Mouse (Mus musculus) testis, adult 2 months (tissue): ENCODE data around the gene Tbc1d2. TPM values are rescaled to one million over a fixed set of nuclear protein-coding genes. Genes with fewer than 3 reads are reported as not detected.
A peak's percentile ranks its signal among the peaks of the same experiment; 100 is the strongest.
"Not testable (repeated sequence)": the region's sequence is repeated elsewhere in the genome, so short reads cannot be mapped to it uniquely, and the experiment has no call there.

ENCODE experiments used
- H3K27ac ChIP-seq: fragments of 200-500 bp; 2 replicates; pipeline ENCODE4 v1.5.1; 2012; ENCODE audit warnings: low read depth, low read length; ENCODE audit not compliant: control insufficient read depth, insufficient read depth
- H3K27me3 ChIP-seq: fragments of 200-500 bp; 2 replicates; pipeline ENCODE4 v1.6.1; 2012; ENCODE audit warnings: mild to moderate bottlenecking, low read length, moderate library complexity; ENCODE audit not compliant: control insufficient read depth, insufficient read depth
- H3K36me3 ChIP-seq: fragments of 200-500 bp; 2 replicates; pipeline ENCODE4 v1.6.1; 2012; ENCODE audit warnings: mild to moderate bottlenecking, low read length; ENCODE audit not compliant: control insufficient read depth, insufficient read depth
- H3K4me1 ChIP-seq: fragments of 200-500 bp; 2 replicates; pipeline ENCODE4 v1.6.1; 2012; ENCODE audit warnings: low read length; ENCODE audit not compliant: control insufficient read depth, insufficient read depth
- H3K4me3 ChIP-seq: fragments of 200-500 bp; 2 replicates; pipeline ENCODE4 v1.5.1; 2012; ENCODE audit warnings: low read depth, mild to moderate bottlenecking, low read length, moderate library complexity, mixed read lengths; ENCODE audit not compliant: control insufficient read depth
- CTCF ChIP-seq: fragments of 200-500 bp; IDR thresholded peaks from 2 replicates; pipeline ENCODE4 v1.5.1; 2012; ENCODE audit warnings: low read depth, mild to moderate bottlenecking, inconsistent platforms, low read length, moderate library complexity; ENCODE audit not compliant: control insufficient read depth, insufficient read depth, insufficient replicate concordance
- POLR2A ChIP-seq: fragments of 200-500 bp; IDR thresholded peaks from 2 replicates; pipeline ENCODE4 v1.6.1; 2012; ENCODE audit warnings: low read depth, mild to moderate bottlenecking, inconsistent platforms, low read length, moderate library complexity; ENCODE audit not compliant: control insufficient read depth
- polyA plus RNA-seq: library from polyadenylated mRNA; depleted of rRNA; stranded (reverse); fragments of >200 nt; gene quantifications from 2 replicates; pipeline ENCODE4 v1.2.3, GENCODE M21; 2012

The Tbc1d2 gene
- polyA plus RNA-seq, 1 experiment = 6.9 TPM

DNA sequence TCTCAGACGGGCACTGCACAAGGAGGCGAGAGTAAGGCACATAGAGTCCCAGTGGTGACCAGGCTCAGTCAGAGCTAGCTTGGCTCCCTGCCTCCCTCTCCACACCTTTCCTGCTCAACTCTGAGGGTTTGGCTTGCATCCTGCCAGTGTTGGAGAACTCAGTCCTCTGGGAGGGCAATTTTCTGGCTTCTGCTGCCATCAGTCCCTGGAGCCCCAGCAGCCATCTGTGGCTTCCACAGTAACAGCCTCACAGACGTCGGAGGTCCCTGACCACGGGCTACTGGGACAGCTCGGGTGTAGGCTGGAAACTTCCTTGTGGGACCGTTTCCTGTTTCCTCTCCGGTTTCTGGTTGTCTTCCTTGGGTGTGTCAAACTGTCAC, 64.2 kb downstream of the Tbc1d2 start:
- Histone ChIP-seq H3K27me3 (no peaks in the 10 kb centered on the region), H3K4me3 (no peak overlapping the region), H3K36me3 (no peaks in the 10 kb centered on the region), H3K4me1 (peaks cover 4% of the 10 kb centered on the region; the same call in 1 of the 2 replicates), H3K27ac (peak overlapping the region; percentile 39; the same call in 1 of the 2 replicates)
- no peak for TF ChIP-seq POLR2A
- no peak for TF ChIP-seq CTCF

DNA sequence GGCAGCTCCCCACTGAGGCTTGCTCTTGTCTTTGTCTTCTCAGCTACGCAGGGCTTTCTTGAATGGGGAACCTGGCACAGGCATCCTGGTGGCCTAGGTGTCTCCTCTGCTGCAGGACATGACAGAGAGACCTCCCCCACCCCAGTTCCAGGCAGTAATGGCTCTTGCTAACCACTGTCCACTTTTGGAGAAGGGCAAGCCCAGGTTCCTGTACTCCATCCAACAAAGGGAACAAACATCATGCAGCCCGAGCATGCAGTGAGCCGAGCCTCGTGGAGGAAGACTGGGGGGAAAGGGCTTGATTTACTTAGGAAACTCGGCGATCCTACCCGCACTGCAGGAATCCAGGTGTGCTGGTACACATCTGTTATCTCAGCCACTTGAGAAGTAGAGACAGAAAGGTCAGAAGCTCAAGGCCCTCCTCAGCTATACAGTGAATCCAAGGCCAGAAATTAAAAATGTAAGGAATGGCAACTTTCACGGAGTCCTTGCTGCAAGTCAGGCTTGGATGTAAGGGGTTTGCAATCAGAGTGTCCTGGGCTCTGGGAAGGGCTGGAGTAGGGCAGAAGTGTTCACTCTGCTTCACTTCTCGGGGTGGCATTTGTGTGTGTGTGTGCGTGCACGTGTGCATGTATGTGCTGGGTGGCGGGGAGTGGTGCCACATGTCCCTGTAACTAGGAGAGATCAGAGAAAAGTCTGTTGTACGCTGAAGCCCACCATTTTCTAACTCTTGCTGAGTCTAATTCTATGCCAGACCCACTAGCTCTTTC, 64.8 kb downstream of the Tbc1d2 start:
- Histone ChIP-seq H3K27ac (peak overlapping the region; percentile 39), H3K36me3 (no peaks in the 10 kb centered on the region), H3K4me1 (peaks cover 4% of the 10 kb centered on the region; the same call in 1 of the 2 replicates), H3K4me3 (no peak overlapping the region), H3K27me3 (no peaks in the 10 kb centered on the region)
- no peak for TF ChIP-seq POLR2A
- TF ChIP-seq CTCF = no peak

DNA sequence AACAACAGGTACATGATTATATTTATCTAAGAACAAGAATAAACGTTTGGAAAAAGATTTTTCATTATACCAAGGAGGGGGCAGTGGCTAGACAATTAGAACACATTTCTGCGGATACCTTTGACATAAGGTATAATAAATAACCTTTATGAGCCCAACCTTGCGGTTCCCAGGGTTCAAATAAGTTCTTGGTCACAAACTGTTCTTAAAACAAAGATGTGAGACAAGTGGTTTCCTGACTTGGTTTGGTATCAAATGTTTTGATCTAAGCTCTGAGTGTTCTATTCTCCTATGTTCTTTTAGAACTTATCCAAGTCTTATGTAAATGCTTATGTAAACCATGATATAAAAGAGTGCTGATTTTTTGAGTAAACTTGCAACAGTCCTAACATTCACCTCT, 65.5 kb downstream of the Tbc1d2 start:
- not testable (repeated sequence) for H3K4me3 ChIP-seq, H3K36me3 ChIP-seq, H3K4me1 ChIP-seq, H3K27me3 ChIP-seq, H3K27ac ChIP-seq

DNA sequence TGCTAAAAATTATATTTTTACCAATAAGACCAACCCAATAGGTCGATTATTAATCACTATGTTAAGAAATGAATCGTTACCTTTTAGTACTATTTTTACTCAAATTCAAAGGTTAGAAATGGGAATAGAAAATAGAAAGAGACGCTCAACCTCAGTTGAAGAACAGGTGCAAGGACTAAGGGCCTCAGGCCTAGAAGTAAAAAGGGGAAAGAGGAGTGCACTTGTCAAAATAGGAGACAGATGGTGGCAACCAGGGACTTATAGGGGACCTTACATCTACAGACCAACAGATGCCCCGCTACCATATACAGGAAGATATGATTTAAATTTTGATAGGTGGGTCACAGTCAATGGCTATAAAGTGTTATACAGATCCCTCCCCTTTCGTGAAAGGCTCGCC, 65.9 kb downstream of the Tbc1d2 start:
- H3K27me3 ChIP-seq, H3K36me3 ChIP-seq, H3K4me1 ChIP-seq, H3K27ac ChIP-seq, H3K4me3 ChIP-seq: not testable (repeated sequence)

DNA sequence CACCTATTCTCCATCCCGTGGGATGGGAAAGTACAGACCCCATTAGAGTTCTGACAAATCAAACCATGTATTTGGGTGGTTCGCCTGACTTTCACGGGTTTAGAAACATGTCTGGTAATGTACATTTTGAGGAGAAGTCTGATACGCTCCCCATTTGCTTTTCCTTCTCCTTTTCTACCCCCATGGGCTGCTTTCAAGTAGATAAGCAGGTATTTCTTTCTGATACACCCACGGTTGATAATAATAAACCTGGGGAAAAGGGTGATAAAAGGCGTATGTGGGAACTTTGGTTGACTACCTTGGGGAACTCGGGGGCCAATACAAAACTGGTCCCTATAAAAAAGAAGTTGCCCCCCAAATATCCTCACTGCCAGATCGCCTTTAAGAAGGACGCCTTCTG, 68.0 kb downstream of the Tbc1d2 start:
- H3K4me1 ChIP-seq, H3K27me3 ChIP-seq, H3K36me3 ChIP-seq, H3K4me3 ChIP-seq, H3K27ac ChIP-seq: not testable (repeated sequence)

DNA sequence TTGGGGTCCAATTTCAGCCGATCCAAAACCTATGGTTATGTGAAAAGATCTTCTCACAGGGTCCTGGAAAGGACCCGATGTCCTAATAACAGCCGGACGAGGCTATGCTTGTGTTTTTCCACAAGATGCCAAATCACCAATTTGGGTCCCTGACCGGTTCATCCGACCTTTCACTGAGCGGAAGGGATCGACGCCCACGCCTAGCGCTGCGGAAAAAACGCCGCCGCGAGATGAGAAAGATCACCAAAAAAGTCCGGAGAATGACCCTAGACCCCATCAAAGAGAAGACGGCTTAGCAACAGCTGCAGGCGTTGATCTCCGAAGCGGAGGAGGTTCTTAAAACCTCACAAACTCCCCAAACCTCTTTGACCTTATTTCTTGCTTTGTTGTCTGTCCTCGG, 68.4 kb downstream of the Tbc1d2 start:
- not testable (repeated sequence) for H3K4me3 ChIP-seq, H3K27me3 ChIP-seq, H3K4me1 ChIP-seq, H3K27ac ChIP-seq, H3K36me3 ChIP-seq

DNA sequence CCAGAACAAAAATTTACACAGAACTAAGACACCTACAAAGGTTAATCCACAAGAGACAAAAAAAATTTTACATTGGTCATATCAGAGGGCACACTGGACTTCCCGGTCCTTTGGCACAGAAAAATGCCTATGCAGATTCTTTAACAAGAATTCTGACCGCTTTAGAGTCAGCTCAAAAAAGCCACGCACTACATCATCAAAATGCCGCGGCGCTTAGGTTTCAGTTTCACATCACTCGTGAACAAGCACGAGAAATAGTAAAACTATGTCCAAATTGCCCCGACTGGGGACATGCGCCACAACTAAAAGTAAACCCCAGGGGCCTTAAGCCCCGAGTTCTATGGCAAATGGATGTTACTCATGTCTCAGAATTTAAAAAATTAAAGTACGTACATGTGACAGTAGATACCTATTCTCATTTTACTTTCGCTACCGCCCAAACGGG, 69.2 kb downstream of the Tbc1d2 start:
- not testable (repeated sequence) for H3K4me1 ChIP-seq, H3K27ac ChIP-seq, H3K4me3 ChIP-seq, H3K27me3 ChIP-seq, H3K36me3 ChIP-seq

DNA sequence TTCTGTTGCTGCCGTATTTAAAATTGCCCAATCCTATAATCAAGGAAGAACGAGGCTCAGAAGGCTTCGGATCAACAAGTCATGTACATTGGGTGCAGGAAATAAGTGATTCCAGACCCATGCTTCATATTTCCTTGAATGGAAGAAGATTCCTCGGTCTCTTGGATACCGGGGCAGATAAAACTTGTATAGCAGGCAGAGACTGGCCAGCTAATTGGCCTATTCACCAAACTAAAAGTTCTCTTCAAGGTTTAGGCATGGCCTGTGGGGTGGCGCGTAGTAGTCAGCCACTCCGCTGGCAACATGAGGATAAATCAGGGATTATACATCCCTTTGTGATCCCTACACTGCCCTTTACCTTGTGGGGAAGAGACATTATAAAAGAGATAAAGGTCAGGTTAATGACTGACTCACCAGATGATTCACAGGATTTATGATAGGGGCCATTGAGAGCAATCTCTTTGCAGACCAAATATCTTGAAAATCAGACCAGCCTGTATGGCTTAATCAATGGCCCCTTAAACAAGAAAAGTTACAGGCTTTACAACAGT, 71.1 kb downstream of the Tbc1d2 start:
- H3K27me3 ChIP-seq, H3K4me1 ChIP-seq, H3K4me3 ChIP-seq, H3K36me3 ChIP-seq, H3K27ac ChIP-seq: not testable (repeated sequence)
